Mouse (Mus musculus) subcutaneous adipose tissue, adult 2 months (tissue): ENCODE data around the gene Spata5. TPM values are rescaled to one million over a fixed set of nuclear protein-coding genes. Genes with fewer than 3 reads are reported as not detected.

Experiments
- polyA plus RNA-seq: library from polyadenylated mRNA; depleted of rRNA; stranded (reverse); fragments of >200 nt; gene quantifications from 2 replicates; pipeline ENCODE4 v1.2.3, GENCODE M21; 2012; ENCODE audit warnings: low replicate concordance; rRNA removed

Spata5 gene
- 3.1 and 3.3 TPM in 2 replicates for polyA plus RNA-seq

GRCm38 (mm10) chr3:37419458-37419991 lies at the start of gene Spata5:
TSS of gene Spata5 (plus strand) at chr3:37419896.

GRCm38 (mm10) chr3:37420072-37420471 lies 376 bp downstream of the Spata5 start, which contains the start of gene Nudt6:
TSS of gene Nudt6 (minus strand) at chr3:37420211.

Other genes with a start within 250 kb of the Spata5 start
- gene Il21, start 187.3 kb upstream of the Spata5 start, polyA plus RNA-seq: not detected in 2 replicates
- gene Bbs12, start 107.3 kb upstream of the Spata5 start, polyA plus RNA-seq: 0.92 and 2.3 TPM in 2 replicates
- gene Cetn4, start 107.2 kb upstream of the Spata5 start, polyA plus RNA-seq: 0.46 and 0.70 TPM in 2 replicates
- 10.0 and 14.7 TPM in 2 replicates for gene Fgf2, start 71.5 kb upstream of the Spata5 start, polyA plus RNA-seq
- gene Nudt6, start 315 bp downstream of the Spata5 start, polyA plus RNA-seq: 20.3 and 21.1 TPM in 2 replicates
- gene Spry1, start 220.1 kb downstream of the Spata5 start, polyA plus RNA-seq: 44.7 and 48.3 TPM in 2 replicates